Mouse (Mus musculus) heart, adult 9 months (tissue): ENCODE data around the gene Dvl1.

Source experiments
- DNase-seq, 2 experiments: peaks; one replicate each; pipeline ENCODE4 v3.0.0; 2022; ENCODE audit warnings: low spot score in 2 of 2

Gene Dvl1

GRCm38 (mm10) chr4:155840076-155841002, 6.9 kb upstream of the Dvl1 start:
- no peak for DNase-seq

DNA sequence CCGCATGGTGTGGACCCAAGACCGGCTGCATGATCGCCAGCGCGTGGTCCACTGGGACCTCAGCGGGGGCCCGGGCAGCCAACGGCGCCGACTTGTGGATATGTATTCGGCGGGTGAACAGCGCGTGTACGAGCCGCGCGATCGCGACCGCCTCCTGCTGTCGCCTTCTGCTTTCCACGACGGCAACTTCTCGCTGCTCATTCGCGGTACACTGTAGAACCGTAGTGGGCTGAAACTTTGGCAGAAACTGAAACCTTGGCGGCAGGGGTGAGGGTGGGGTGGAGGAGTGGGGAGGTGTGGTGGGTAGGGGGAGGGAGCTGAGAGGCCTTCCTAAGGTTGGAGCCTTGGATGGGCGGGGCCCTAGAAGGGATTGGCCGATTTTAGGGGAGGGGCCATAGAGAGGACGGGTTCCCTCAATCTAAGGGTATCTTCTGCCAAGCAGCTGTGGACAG, 6.2 kb upstream of the Dvl1 start:
- DNase-seq, result peak; percentile 69 to 70

GRCm38 (mm10) chr4:155841651-155842270, 5.4 kb upstream of the Dvl1 start:
- no peak for DNase-seq

DNA sequence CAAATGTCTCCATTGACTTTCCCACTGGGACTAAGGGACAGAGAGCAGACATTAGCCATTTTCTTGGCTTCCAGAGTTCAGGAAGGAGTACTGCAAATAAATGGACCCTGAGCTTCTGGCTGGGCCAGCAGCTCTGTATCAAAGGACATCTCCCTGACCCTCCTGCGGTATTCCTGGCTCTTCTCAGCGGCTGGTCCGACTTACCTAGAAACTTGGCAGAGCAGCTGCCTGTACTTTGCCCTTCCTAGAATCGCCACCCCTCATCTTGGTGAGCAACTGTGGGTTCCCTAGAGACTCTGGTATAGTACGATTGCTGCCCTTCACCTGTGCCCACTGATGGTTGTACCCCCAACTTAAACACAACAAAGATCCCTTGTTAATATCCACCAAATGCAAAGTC, 4.0 kb upstream of the Dvl1 start:
- no peak for DNase-seq

GRCm38 (mm10) chr4:155847591-155848352, 570 bp downstream of the Dvl1 start:
- no peak for DNase-seq

- DNase-seq, result no peak
Observed at GRCm38 (mm10) chr4:155848434-155849095, 1.4 kb downstream of the Dvl1 start.

GRCm38 (mm10) chr4:155849391-155849790, 2.2 kb downstream of the Dvl1 start:
- DNase-seq, result no peak

DNA sequence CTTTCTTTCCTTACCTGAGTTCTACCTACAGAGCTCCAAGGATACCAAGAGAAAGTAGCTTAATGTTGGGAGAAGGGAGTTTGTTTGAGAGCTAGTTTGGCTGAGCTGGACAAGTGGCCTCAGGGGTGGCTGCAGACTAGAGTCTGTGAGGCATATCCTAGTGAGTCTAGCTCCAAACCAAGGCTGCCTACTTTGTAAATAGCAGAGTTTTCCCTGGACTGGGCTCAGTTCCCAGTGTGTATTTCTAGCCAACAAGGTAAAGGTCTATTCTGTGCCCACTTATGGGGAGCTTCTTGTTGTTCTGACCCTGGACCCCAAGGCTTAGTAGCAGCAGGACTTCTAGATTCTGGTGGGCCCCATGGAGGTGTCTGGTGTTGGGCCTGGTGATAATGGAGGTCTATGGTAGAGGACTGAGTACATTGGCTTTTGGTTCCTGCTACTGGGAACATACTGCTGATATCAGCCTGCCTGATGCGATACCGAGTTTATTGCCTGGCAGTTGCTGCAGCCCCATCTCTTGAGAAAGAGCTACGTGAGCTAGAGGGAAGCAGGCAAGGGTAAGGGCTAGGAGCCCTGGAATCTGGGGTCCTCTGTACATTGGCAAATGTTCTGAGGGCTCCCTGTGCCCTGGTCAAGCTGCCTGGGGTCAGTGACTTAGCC, 2.7 kb downstream of the Dvl1 start:
- DNase-seq, result no peak

DNA sequence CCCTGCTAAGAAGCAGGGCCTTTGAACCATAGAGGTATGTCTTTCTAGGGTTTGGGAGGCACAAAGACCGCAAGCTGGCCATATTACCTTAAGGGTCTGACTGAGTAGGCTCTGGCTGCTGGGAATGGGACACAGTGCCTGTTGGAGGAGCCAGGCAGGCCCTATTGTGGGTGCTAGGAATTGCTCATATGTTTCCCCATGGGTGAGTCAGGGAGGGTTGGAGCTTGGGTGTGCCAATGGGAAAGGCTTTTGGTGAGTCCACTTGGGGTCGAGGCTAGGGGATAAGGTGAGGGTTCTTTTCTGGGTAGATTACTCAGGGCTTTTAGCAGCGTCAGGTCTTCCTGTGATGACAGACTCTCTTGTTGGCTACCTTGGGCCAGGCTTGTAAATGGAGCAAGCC, 4.2 kb downstream of the Dvl1 start:
- no peak for DNase-seq

DNA sequence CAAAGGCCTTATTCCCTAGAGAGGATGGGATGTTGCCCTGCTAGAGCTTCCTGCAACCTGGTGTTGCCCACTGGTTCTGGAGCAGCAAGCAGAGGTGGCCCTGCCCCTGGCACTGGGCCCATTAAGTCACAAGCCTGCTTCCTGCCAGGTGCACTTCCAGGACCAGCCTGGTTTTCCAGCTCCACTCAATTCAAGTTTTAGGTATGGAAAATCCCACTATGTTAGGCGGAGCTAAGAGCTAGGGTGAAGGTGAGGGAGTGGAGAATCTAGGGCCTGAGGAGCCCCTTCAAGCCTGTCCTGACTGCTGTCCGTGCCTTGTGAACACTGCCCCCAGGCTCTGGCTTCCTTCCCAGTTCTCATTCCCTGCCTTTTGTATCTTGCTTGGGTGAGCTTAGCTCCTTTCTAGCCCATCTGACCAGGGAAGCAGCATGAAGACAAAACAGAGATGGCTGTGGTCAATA, 4.8 kb downstream of the Dvl1 start:
- no peak for DNase-seq

- DNase-seq, result no peak
Observed at GRCm38 (mm10) chr4:155853421-155853820, 6.2 kb downstream of the Dvl1 start.

DNA sequence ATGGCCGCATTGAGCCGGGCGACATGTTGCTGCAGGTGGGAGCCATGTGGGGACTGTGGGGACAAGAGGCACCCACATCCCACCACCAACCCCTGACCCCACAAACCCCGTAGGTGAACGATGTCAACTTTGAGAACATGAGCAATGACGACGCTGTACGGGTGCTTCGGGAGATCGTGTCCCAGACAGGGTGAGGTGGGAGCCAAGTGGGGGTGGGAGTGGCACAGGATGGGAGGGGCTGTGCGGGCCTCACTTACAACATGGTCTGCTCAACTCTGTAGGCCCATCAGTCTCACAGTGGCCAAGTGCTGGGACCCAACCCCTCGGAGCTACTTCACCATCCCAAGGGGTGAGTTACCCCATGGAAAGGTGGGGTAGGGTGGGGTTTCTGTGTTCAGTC, 7.8 kb downstream of the Dvl1 start:
- DNase-seq, result no peak

DNA sequence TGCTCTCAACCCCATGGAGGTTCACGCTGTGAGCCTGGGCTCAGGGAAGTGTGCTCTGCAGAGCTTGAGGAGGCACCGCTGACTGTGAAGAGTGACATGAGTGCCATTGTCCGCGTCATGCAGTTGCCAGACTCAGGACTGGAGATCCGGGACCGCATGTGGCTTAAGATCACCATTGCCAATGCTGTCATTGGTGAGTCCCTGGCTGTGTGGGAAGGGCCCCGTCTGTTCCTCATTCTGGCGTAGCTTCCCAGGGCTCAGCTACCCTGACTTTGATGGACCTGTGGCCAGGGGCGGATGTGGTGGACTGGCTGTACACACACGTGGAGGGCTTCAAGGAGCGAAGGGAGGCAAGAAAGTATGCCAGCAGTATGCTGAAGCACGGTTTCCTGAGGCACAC, 8.9 kb downstream of the Dvl1 start:
- no peak for DNase-seq

DNA sequence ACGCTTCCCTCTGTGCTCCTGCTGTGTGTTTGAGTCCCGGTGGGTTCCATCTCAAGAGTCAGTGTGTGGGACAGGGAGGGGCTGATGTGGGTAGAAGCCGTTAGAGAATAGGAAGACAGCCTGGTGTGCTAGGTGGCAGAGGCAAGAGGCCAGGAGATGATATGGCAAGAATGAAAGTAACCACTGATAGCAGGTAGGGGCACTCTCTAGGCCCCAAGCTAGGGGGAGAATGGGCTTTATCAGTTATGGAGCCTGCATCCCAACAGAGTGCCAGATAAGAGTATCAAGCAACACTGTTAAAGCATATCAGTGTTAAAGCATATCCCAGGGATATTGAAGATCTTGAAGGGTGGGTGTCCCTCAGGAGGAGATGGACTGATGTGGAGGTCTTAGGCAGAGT, 9.7 kb downstream of the Dvl1 start:
- DNase-seq, result no peak

DNA sequence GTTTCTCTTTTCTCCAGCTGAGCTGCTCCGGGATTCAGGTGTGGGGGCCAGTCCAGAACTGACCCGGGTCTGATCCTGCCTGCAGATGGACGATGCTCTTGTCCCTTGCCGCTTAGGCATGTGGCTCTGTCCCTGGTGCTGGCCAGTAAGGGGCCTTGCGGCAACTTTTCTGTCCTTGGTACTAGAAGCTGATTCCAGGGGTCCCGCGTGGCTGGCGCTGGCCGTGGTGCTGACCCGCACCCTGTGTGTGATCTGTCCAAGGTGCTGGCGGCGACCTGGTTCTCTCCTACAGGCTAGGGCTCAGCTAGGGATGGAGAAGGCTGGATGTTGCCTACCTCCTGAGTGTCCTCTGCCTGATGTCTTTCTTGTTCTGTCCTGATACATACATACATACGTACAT, 12.1 kb downstream of the Dvl1 start:
- DNase-seq, result no peak

GRCm38 (mm10) chr4:155861787-155862186, 14.6 kb downstream of the Dvl1 start:
- no peak for DNase-seq

DNA sequence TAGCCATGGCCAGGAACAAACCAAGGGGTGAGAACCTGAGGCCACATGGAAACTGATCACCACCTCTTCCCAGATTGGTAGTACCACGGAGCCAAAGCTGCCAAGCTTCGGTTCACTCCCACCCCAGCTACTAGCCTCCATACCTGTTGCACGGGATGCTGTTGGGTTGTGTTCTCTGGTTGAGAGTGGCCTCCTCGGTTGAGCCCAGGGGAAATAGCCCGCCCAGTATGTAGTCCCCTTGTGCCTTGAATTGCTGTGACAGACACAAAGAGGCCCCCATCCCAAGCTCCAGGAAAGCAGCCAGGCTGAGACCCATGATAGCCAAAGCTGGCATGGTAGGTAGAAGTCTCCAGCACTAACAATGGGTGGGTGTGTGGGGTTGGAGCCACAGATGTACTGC, 15.8 kb downstream of the Dvl1 start, which contains the start of gene Tas1r3:
Gene Tas1r3 (minus strand): TSS at position 362 of the 400 bp plus-strand sequence.
- no peak for DNase-seq

DNA sequence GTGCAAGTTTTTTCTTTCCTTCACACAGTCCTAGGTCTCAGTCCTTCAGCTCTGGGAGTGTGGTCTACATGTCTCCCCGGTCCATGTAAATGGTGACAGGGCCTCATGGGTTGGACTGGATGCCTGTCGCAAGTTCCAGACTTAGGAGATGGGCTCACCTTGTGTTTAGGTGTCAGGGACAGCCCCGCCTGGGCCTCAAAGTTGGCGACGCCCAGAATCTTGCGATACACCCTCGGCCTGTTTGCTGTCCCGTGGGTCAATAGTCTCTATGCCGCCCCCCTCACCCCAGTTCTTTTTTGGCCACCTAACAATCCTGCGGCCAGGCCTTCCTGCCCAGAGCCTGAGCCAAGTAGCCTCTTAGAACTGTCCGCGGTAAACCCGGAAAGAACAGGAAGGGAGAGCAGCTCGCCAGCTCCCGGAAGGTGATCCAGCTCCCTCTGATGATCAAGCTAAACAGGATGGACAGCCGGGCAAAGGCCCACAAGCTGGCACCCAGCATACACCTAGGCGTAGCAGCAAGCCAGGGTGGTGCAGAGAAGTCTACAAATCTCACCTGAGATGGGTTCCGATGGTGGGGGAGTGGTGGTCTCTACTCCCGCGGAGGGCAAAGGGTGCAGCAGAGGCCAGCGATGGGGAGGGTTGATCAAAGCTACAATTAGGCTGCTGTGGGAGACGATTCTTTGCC, 21.6 kb downstream of the Dvl1 start:
- DNase-seq, result no peak

DNA sequence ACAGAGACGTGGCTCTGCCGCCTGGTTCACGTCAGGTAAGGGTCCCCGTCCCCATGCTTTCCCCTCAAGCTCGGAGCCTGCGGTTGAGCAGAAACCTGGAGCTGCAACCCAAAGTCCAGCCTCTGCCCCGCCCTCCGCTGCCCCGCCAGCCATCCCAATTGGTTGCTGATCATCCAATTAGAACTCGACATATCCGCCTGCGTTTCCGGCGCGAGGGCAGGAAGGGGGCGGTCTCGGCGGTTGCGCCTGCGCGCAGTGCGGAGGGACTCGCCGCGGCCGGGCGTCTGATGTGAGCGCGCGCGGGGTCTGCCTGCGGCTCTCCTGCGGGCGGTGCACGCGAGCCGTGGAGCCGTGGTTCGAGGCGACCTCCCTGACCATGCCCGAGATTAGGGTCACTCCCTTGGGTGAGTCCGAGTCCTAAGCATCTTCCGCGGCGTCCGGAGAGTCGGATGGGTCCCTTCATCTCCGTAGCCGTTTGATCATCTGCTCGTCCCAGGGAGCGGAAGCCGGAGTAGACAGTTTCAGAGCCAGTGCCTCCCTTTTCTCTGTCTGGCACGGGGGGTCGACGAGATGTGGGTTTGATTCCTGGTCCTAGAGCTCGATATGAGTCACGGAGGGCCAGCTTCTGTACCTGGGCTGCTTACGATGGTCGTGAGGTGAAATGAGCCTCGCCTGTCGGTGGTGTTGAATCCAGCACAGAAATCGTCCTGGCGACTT, 22.3 kb downstream of the Dvl1 start, which contains the start of the genes Cptp and Ints11:
Gene Cptp (minus strand): TSS at position 124 of the 717 bp plus-strand sequence.
Gene Ints11 (plus strand): TSS at position 230 of the 717 bp plus-strand sequence.
- DNase-seq, result peak; percentile 97 to 98

DNA sequence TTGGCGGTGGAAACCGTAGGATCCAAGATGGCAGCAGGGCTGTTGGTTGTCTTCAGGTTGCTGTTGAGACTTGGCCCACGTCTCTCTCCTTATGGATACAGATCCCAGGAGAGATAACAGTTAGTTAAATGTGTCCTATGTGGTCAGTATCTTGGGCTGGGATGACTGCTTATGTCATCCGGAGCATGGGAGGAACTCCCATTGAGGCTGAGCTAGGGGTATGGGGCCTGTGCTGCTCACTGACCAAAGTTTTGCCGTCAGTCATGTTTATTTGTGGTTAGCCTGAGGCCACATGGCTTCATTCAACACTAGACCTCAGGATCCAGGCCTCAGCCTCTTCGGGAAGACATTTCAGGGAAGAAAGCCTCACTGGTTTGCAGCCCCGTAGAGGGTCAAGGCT, 24.2 kb downstream of the Dvl1 start:
- DNase-seq, result no peak
